Mouse (Mus musculus) left cerebral cortex, adult 2 months (tissue): ENCODE data around the gene Rps19. TPM values are rescaled to one million over a fixed set of nuclear protein-coding genes. Genes with fewer than 3 reads are reported as not detected.

Experiments
- DNase-seq, 2 experiments: peaks; one replicate each; pipeline ENCODE4 v3.0.0; 2021 to 2022; ENCODE audit warnings: low spot score in 2 of 2, mixed read lengths in 1 of 2; ENCODE audit errors: extremely low spot score in 1 of 2
- H3K27ac ChIP-seq: fragments of 200-600 bp; 2 replicates; pipeline ENCODE4 v1.8.1; 2022
- H3K4me3 ChIP-seq: fragments of 200-600 bp; 2 replicates; pipeline ENCODE4 v1.8.1; 2022
- CTCF ChIP-seq: fragments of 200-600 bp; IDR thresholded peaks from 2 replicates; pipeline ENCODE4 v1.8.1; 2022; ENCODE audit warnings: antibody characterized with exemption, mild to moderate bottlenecking, moderate library complexity
- intact Hi-C: fragments of 180-260 bp; cut with DNase I; formaldehyde crosslinking; loops from one replicate; pipeline ENCODE4 v1.15.1; 2025
- total RNA-seq, 2 experiments: library from RNA; stranded (reverse); gene quantifications; 2 replicates each; pipeline ENCODE4 v1.2.3; 2021

Gene Rps19
- total RNA-seq, 2 experiments from 2014 or later: 488 to 501 TPM

DNA sequence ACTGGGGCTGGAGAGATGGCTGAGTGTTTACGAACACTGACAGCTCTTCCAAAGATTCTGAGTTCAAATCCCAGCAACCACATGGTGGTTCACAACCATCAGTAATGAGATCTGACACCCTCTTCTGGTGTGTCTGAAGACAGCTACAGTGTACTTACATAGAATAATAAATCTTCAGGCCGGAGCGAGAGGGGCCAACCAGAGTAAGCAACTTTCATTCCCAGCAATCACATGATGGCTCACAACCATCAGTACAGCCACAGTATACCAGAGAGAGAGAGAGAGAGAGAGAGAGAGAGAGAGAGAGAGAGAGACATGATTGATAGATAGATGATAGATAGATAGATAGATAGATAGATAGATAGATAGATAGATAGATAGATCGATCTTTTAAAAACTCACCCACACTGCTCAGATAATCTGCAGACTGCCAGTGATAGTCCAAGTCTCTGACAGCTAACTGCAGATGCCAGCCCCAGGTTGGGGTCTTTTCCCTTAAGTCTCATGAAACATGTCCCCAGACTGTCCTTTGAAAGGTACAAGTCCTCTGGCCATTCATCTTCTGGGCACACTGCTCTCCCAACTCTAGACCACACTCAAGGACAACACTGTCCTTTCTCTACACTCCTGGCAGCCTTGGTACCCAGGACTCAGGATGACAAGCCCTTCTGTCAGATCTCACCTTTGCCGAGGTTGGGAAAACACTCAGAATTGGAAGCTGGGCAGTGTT lies 32.4 kb upstream of the Rps19 start:
- no peak overlapping the region for H3K4me3 ChIP-seq
- H3K27ac ChIP-seq: no peak overlapping the region
- DNase-seq: no peak
- intact Hi-C loops: no loop called here
- TF ChIP-seq CTCF: no peak

DNA sequence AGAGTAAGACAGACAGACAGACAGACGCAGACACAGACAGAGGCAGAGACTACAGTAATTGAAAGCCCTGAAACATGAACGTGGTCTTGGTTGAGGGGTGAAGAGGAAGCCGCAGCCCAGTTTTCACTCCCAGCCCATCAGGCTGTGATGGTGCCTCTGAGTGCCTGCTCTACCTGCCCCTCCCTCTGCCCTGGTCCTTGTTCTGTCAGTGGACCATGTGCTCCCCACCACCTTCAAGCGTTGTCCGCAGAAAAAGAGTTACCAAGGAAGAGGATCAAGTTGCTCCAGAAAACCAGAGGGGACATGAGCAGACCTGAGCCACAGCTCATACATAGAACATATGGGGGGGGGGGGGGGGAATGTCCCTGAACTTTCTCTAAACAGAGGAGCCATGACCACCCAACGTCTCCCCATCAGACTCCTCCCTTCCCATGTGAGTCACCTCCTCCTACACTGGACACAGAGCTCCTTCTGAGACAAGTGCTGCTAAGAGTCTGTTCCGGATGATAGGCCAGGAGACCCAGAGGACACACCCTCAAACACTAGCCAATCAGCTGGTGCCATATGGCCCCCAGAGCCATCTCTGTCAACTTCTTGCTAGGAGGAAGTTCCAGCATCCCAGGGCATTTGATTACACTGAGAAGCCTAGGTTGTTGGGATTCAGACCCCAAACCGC lies 31.5 kb upstream of the Rps19 start:
- Histone ChIP-seq H3K4me3 (no peak overlapping the region), H3K27ac (no peak overlapping the region)
- TF ChIP-seq CTCF: no peak
- intact Hi-C loops: no loop called here
- DNase-seq: no peak

DNA sequence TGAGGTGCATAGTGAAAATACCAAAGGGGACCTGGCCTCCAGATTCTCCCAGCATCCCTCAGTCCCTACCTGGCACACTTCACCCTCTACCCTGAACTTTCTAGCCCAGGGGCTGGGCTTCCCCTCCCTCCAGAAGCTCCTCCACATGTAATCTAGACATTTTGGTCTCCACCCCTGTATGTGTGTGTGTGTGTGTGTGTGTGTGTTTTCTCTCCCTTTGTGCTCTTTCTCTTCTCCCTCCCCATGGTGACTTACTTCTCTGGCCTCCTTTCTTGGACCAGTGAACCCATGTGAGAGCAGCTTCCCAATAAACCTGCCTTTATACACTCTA lies 31.0 kb upstream of the Rps19 start:
- H3K27ac ChIP-seq: no peak overlapping the region
- no peak for TF ChIP-seq CTCF
- DNase-seq: no peak
- no peak overlapping the region for H3K4me3 ChIP-seq
- intact Hi-C loops: no loop called here

DNA sequence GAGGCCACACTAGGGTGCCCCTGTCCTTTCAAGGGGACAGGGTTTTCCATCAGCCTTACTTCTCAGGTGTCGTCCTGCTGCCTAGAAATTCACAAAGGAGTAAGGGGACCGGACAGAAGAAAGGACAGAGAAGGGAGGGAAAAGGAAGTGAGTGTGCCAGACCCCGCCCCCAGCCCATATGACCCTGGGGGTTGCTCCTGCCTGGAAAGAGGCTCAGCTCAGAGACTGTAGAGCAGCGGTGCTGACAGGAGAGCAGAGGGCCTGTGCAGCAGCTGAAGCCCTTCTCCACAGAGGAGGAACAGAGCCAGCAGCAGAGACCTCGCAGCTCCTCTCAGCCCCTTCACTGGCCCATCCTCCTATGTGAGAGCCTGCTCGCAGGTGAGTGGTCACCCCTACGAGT lies 30.5 kb upstream of the Rps19 start:
- DNase-seq: no peak
- no peak overlapping the region for H3K27ac ChIP-seq
- no peak overlapping the region for H3K4me3 ChIP-seq
- intact Hi-C loops: no loop called here
- no peak for TF ChIP-seq CTCF

DNA sequence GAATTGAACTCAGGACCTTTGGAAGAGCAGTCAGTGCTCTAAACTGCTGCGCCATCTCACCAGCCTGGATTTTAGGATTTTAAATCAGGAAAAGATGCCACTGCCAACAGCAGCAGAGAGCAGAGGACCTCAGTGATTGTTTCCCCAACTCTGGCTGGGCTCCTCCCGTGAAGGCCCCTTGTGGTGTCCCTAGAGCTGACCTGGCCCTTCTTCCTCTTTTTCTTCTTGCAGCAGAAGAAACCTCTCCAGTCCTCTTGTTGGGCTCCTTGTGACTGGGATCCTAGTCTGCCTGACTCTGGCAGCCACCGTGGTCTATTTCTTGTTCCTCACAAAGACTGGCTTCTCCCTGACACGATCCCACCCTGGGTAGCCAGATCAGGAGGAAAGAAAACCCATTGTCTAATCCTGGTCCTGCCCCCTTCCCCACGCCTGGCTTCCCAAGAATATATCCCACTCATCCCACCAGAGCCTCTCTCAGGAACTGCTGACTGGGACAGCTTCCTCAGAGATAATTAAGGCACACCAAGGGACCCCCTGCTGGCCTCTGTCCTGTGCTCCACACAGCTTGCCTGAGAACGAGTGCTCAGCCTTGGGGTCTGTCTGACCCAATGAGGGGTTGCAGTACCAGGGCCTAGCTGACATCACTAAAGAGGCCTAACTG lies 27.6 kb upstream of the Rps19 start:
- no peak for TF ChIP-seq CTCF
- Histone ChIP-seq H3K4me3 (no peak overlapping the region), H3K27ac (no peak overlapping the region)
- DNase-seq: no peak
- intact Hi-C loops: no loop called here

DNA sequence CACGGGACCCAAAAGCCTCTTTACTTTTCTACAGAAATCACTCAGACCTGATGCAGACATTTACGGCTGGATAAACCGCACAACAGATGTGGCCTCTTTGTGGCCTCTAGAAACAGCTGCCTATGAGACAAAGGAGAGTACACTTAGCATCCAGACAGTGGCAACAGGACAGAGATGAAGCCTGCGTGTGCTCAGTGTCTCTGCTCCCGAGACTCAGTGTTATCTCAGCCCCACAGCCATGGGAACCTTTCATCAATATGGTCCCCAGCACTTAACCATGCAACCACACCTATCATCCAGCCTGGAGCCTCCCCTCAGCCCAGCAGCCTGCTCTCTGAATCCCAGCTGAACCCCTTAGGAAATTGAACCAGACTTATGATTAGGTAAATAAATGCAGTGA lies 24.9 kb upstream of the Rps19 start:
- Histone ChIP-seq H3K27ac (no peak overlapping the region), H3K4me3 (no peak overlapping the region)
- intact Hi-C loops: no loop called here
- no peak for DNase-seq
- TF ChIP-seq CTCF: no peak

DNA sequence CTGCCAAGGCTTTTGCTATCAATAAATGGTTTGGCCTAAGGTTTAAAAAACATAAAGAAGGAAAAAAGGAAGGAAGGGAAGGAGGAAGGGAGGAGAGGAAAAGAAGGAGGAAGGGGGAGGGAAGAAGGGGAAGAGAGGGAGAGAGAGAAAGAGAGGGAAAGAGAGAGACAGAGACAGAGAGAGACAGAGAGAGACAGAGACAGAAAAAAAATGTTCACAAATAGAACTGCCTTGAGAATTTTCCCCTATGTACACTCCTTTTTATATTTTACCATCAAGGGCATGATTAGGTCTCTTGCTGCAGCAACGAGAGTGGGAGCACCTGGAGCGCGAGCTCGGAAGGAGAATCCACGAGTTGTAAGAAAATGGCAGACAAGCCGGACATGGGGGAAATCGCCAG lies 22.3 kb upstream of the Rps19 start, which contains the start of gene Gm9844:
Gm9844 (plus strand) TSS at position 301 of the 400 bp plus-strand sequence.
- no peak for DNase-seq
- no peak for TF ChIP-seq CTCF
- Histone ChIP-seq H3K4me3 (no peak within 1 kb of the TSS), H3K27ac (no peak within 1 kb of the TSS)
- intact Hi-C loops: no loop called here

DNA sequence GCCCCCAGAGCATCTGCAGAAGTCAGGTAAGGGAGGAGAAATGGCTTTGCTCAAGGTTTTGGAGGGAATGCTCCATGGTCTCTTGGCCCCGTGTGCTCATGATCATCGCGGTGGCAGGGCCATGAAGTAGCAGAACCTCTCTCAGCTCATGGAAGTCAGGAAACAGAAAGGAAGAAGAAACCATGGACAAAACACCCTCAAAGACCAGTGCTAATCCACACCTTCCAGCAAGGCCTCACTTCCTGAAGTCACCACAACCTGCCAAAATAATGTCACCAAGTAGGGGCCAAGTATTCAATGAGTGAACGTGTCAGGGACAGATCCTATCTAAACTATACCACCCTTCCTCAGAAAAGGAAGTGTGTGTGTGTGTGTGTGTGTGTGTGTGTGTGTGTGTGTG lies 21.3 kb upstream of the Rps19 start:
- no peak for DNase-seq
- intact Hi-C loops: no loop called here
- Histone ChIP-seq H3K4me3 (no peak overlapping the region), H3K27ac (no peak overlapping the region)
- TF ChIP-seq CTCF: no peak

DNA sequence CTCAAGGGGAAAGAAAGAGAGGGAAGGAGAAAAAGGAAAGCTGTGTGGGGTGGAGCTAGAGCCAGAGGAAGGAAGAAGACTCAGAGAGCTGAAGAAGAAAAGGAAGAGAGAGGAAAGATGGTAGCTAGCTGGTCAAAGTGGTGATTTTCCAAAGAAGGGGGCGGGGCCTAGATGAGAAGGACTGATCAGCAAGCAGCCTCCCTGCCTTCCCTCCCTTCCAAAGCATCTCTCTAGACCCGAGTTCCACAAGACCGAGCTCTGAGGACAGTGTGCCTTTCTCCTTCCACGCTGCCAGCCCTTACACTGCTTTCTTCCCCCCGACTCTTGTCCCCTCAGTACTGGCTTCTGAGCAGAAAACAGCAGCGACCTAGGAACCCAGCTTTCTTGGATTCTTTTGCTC lies 20.0 kb upstream of the Rps19 start:
- no peak overlapping the region for H3K4me3 ChIP-seq
- DNase-seq: no peak
- H3K27ac ChIP-seq: no peak overlapping the region
- no peak for TF ChIP-seq CTCF
- intact Hi-C loops: no loop called here

DNA sequence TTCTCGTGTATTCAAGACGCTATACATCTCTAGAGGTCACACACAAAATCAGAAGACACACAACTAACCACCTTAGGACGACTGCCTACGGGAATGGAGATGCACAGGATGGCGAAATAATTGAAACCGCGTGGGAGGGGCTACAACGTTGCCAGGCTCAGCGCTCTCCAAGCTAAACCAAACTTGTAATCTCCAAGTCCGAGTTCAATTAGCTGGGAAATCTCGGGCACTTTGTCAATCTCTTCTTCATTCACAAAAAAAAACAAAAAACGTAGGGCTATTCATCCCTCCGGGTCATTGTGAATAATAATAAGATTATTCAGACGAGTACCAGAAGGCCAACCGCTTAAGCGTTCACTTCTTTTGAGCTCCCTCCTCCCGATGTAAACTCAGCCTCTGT lies 15.1 kb upstream of the Rps19 start:
- DNase-seq: no peak

DNA sequence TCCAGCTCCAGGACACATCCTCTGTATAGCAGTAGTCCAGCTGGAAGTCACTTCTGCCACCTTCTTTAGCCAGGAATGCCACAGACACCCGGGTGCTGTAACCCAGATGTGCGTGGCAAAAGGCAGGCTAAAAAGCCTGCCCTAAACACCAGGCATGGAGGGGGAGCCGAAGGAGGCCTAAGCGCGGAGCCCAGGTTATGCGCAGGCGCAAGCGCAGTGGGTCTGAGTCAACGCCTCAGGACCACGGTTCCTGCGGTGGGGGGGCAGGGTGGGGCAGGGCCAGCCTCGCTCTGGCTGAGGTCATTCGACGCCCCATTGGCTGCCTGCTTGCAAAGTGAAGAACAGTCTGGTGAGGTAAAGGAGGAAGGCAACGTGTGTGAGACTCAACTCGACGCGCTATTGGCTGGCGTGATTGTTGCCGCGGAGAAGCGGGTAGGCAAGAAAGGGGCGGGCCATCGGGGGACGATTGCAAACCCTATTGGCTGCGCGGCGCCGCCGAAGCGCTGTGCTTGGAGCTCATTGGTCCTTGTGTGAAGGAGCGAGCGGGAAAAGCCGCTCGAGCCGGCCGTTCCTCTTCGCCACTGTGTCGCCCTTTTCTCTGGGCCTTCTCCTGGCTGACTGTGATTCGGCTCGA lies 14.5 kb upstream of the Rps19 start, which contains the start of the genes Lypd4 and Dmrtc2:
Lypd4 (minus strand) TSS at position 410 of the 634 bp plus-strand sequence.
Dmrtc2 (plus strand) TSS at position 526 of the 634 bp plus-strand sequence.
- intact Hi-C loops: no loop called here
- no peak for DNase-seq
- TF ChIP-seq CTCF: no peak

More for the DNA sequence above, 15.1 kb upstream of the Rps19 start:
- intact Hi-C loops: no loop called here
- Histone ChIP-seq H3K4me3 (no peak overlapping the region), H3K27ac (no peak overlapping the region)
- no peak for TF ChIP-seq CTCF

DNA sequence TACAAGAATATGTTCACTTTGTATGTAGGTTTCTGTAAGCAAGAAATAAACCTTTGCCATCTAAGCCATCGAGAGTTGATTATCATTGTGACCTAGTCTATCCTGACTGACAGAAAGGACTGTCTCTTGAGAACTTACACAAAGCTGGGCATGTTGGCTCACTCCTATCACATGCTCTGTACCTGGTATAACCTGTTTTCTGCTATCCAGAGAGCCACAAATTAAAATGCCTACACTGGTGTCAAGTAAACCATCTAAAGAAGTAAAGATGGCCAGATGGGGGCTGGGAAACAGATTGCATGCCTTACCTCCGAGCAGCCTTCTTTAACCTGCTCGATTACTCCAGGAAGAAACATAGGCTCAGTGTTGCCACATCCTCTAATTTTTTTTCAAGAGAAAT lies 6.6 kb upstream of the Rps19 start:
- no peak overlapping the region for H3K4me3 ChIP-seq
- no peak overlapping the region for H3K27ac ChIP-seq
- DNase-seq: no peak
- intact Hi-C loops: no loop called here
- TF ChIP-seq CTCF: no peak

More for the DNA sequence above, 14.5 kb upstream of the Rps19 start, which contains the start of the genes Lypd4 and Dmrtc2:
- Histone ChIP-seq H3K27ac (no peak within 1 kb of the TSS), H3K4me3 (no peak within 1 kb of the TSS)
